Mouse (Mus musculus): ENCODE data around the gene Mvb12b.

The Mvb12b gene

GRCm38 (mm10) chr2:33853011-33853976, 34.5 kb downstream of the Mvb12b start:
- DNase-seq (ENCODE audit: low spot score in 2 of 2) = peak; percentile 57 to 70

GRCm38 (mm10) chr2:33847196-33847834, 40.4 kb downstream of the Mvb12b start:
- DNase-seq (ENCODE audit: low spot score in 2 of 2) = peak; percentile 17 to 30

GRCm38 (mm10) chr2:33846635-33847034, 41.1 kb downstream of the Mvb12b start:
- no peak for DNase-seq (ENCODE audit: low spot score in 2 of 2)

GRCm38 (mm10) chr2:33843642-33844041, 44.1 kb downstream of the Mvb12b start:
- peak; percentile 62 to 81 for DNase-seq (ENCODE audit: low spot score in 2 of 2)

- peak; percentile 84 to 86 for DNase-seq (ENCODE audit: low spot score in 2 of 2)
These were observed 44.7 kb downstream of the Mvb12b start for GRCm38 (mm10) chr2:33842983-33843577.

GRCm38 (mm10) chr2:33841980-33842379, 45.8 kb downstream of the Mvb12b start:
- DNase-seq (ENCODE audit: low spot score in 2 of 2) = peak in 1 of 2 experiments; percentile 59

- no peak for DNase-seq (ENCODE audit: low spot score in 2 of 2)
These were observed 47.3 kb downstream of the Mvb12b start for GRCm38 (mm10) chr2:33840483-33840882.

GRCm38 (mm10) chr2:33839252-33839651, 48.5 kb downstream of the Mvb12b start:
- DNase-seq (ENCODE audit: low spot score in 2 of 2) = no peak

- no peak for DNase-seq (ENCODE audit: low spot score in 2 of 2)
These were observed 50.4 kb downstream of the Mvb12b start for GRCm38 (mm10) chr2:33837297-33837696.

GRCm38 (mm10) chr2:33836660-33837213, 51.0 kb downstream of the Mvb12b start:
- no peak for DNase-seq (ENCODE audit: low spot score in 2 of 2)

GRCm38 (mm10) chr2:33835038-33835437, 52.7 kb downstream of the Mvb12b start:
- DNase-seq (ENCODE audit: low spot score in 2 of 2) = no peak

- DNase-seq (ENCODE audit: low spot score in 2 of 2) = no peak
These were observed 53.8 kb downstream of the Mvb12b start for GRCm38 (mm10) chr2:33833902-33834301.

GRCm38 (mm10) chr2:33829870-33830269, 57.9 kb downstream of the Mvb12b start:
- DNase-seq (ENCODE audit: low spot score in 2 of 2) = no peak

GRCm38 (mm10) chr2:33826777-33827176, 61.0 kb downstream of the Mvb12b start:
- DNase-seq (ENCODE audit: low spot score in 2 of 2) = no peak

- no peak for DNase-seq (ENCODE audit: low spot score in 2 of 2)
These were observed 62.7 kb downstream of the Mvb12b start for GRCm38 (mm10) chr2:33824935-33825514.

GRCm38 (mm10) chr2:33821677-33822607, 65.8 kb downstream of the Mvb12b start:
- DNase-seq (ENCODE audit: low spot score in 2 of 2) = peak; percentile 86 to 92

- no peak for DNase-seq (ENCODE audit: low spot score in 2 of 2)
These were observed 67.3 kb downstream of the Mvb12b start for GRCm38 (mm10) chr2:33820450-33820849.

- DNase-seq (ENCODE audit: low spot score in 2 of 2) = no peak
These were observed 67.7 kb downstream of the Mvb12b start for GRCm38 (mm10) chr2:33820037-33820436.

- DNase-seq (ENCODE audit: low spot score in 2 of 2) = no peak
These were observed 69.4 kb downstream of the Mvb12b start for GRCm38 (mm10) chr2:33818385-33818784.

- DNase-seq (ENCODE audit: low spot score in 2 of 2) = no peak
These were observed 69.9 kb downstream of the Mvb12b start for GRCm38 (mm10) chr2:33817663-33818346.

All from spleen, postnatal 10 days (tissue).